Mouse (Mus musculus) C2C12 (cell line): Measurements from ENCODE around the gene Arrdc1.

Experiments
- CEBPB ChIP-seq: IDR thresholded peaks from one replicate; pipeline ENCODE4 v1.6.1; 2011; ENCODE audit warnings: low read depth, mild to moderate bottlenecking, control low read depth, moderate library complexity
- CTCF ChIP-seq: IDR thresholded peaks from one replicate; pipeline ENCODE4 v1.5.1; 2011; ENCODE audit not compliant: control insufficient read depth, insufficient read depth, insufficient read length
- FOSL1 ChIP-seq: IDR thresholded peaks from one replicate; pipeline ENCODE4 v1.8.0; 2011; ENCODE audit warnings: mild to moderate bottlenecking, low read length; ENCODE audit not compliant: poor library complexity, insufficient read depth, severe bottlenecking
- MAX ChIP-seq: IDR thresholded peaks from one replicate; pipeline ENCODE4 v1.6.1; 2011; ENCODE audit warnings: mild to moderate bottlenecking, control low read depth
- MYOG ChIP-seq: IDR thresholded peaks from one replicate; pipeline ENCODE4 v1.6.1; 2011; ENCODE audit not compliant: control insufficient read depth, insufficient read length; ENCODE audit errors: extremely low read depth

- TF ChIP-seq CTCF = no peak
- no peak for TF ChIP-seq MAX
- TF ChIP-seq FOSL1 = no peak
- no peak for TF ChIP-seq MYOG
- no peak for TF ChIP-seq CEBPB
These were observed 24.6 kb downstream of the Arrdc1 start for GRCm38 (mm10) chr2:24910481-24910880.
